Mouse (Mus musculus) liver, adult 2 months (tissue): ENCODE results near the gene Aspdh.

Experiments used
- CTCF ChIP-seq: fragments of 200-500 bp; IDR thresholded peaks from 2 replicates; pipeline ENCODE4 v1.5.1; 2011; ENCODE audit warnings: low read depth, low read length, control low read depth
- POLR2A ChIP-seq: fragments of 200-500 bp; IDR thresholded peaks from 2 replicates; pipeline ENCODE4 v1.6.1; 2011; ENCODE audit warnings: low read length, control low read depth; ENCODE audit not compliant: insufficient read depth; ENCODE audit errors: extremely low read depth

GRCm38 (mm10) chr7:44471880-44472557, 6.8 kb downstream of the Aspdh start:
- TF ChIP-seq CTCF (no peak), POLR2A (no peak)
